13 mouse cellular contexts compared by ENCODE assay signal in genomic region chr17:57047406-57047805, GRCm38 (mm10). TPM values are rescaled to one million over a fixed set of nuclear protein-coding genes. Genes with fewer than 3 reads are reported as not detected.
DNase-seq lines count a peak whose midpoint lies in the region; ATAC-seq and TF ChIP-seq lines count a peak whose summit lies in the region.
"Had no signal": no experiment of that assay in that cellular context is flagged by ENCODE, and none has a peak within 500 bp of the region (broad histone marks: within the 10 kb centered on the region; RNA-seq: fewer than 3 reads in every experiment).

No protein-coding gene starts in this region.

- peaks cover 53% of the 10 kb centered on the region for H3K36me3 ChIP-seq in hindbrain, embryonic 12.5 days
- H3K36me3 ChIP-seq in hindbrain, embryonic 13.5 days = peaks cover 68% of the 10 kb centered on the region
- peaks cover 5% of the 10 kb centered on the region; the same call in 1 of the 2 replicates for H3K36me3 ChIP-seq in midbrain, embryonic 11.5 days (ENCODE audit: control insufficient read depth, insufficient read depth, low read length)
- H3K36me3 ChIP-seq in midbrain, embryonic 14.5 days (ENCODE audit: control insufficient read depth, insufficient read depth, low read length) = peaks cover 46% of the 10 kb centered on the region
- H3K36me3 ChIP-seq in MEL (ENCODE audit: control insufficient read depth in 1 of 2, insufficient read depth in 2 of 2, low read length in 2 of 2) = peaks cover 0 to 3% of the 10 kb centered on the region in 2 experiments; a peak in 1 of 4 replicates
- 0 out of 2 replicates have a peak, but pooled peaks cover 1% of the 10 kb centered on the region for H3K36me3 ChIP-seq in liver, embryonic 11.5 days (ENCODE audit: control insufficient read depth, insufficient read depth, low read length)

- no peak overlapping the region for H3K4me2 ChIP-seq in hindbrain, embryonic 12.5 days (replicated peaks)
- H3K4me2 ChIP-seq in hindbrain, embryonic 13.5 days = no peak overlapping the region
- no peak overlapping the region for H3K4me2 ChIP-seq in midbrain, embryonic 11.5 days
- no peak overlapping the region for H3K4me2 ChIP-seq in midbrain, embryonic 14.5 days (ENCODE audit: low read length)
- H3K4me2 ChIP-seq in liver, embryonic 11.5 days = no peak overlapping the region
- H3K4me2 ChIP-seq: embryonic facial prominence, embryonic 12.5 days had no signal

- no peak overlapping the region for H3K27ac ChIP-seq in hindbrain, embryonic 12.5 days
- no peak overlapping the region for H3K27ac ChIP-seq in hindbrain, embryonic 13.5 days
- no peak overlapping the region for H3K27ac ChIP-seq in midbrain, embryonic 11.5 days (ENCODE audit: low read depth, low read length)
- H3K27ac ChIP-seq in midbrain, embryonic 14.5 days (replicated peaks; ENCODE audit: low read depth, low read length) = no peak overlapping the region
- no peak overlapping the region for H3K27ac ChIP-seq in MEL (ENCODE audit: control insufficient read depth, low read depth, low read length)
- no peak overlapping the region for H3K27ac ChIP-seq in liver, embryonic 11.5 days (ENCODE audit: low read depth, low read length)
- H3K27ac ChIP-seq: embryonic facial prominence, embryonic 12.5 days had no signal

- peak; percentile 26; the same call in 1 of the 2 replicates for ATAC-seq in hindbrain, embryonic 12.5 days (ENCODE audit: low FRiP score)
- no peak for ATAC-seq in hindbrain, embryonic 13.5 days (ENCODE audit: low FRiP score)
- peak; percentile 43; the same call in 1 of the 2 replicates for ATAC-seq in midbrain, embryonic 11.5 days (ENCODE audit: low FRiP score)
- no peak for ATAC-seq in midbrain, embryonic 14.5 days (ENCODE audit: low FRiP score, low TSS enrichment)
- ATAC-seq in liver, embryonic 11.5 days (replicated peaks; ENCODE audit: low FRiP score) = peak; percentile 21; the same call in 1 of the 2 replicates
- ATAC-seq: lung, postnatal 0 days; Patski had no signal

- 32% methylated on average over 5 of the region's 5 CpGs for WGBS in hindbrain, embryonic 12.5 days
- 44% methylated on average over 5 of the region's 5 CpGs for WGBS in hindbrain, embryonic 13.5 days
- 38% methylated on average over 5 of the region's 5 CpGs for WGBS in midbrain, embryonic 11.5 days
- WGBS in midbrain, embryonic 14.5 days = 50% methylated on average over 5 of the region's 5 CpGs
- WGBS in liver, embryonic 11.5 days = 30% methylated on average over 5 of the region's 5 CpGs

- no peaks in the 10 kb centered on the region for H3K27me3 ChIP-seq in hindbrain, embryonic 12.5 days
- H3K27me3 ChIP-seq in hindbrain, embryonic 13.5 days = no peaks in the 10 kb centered on the region
- H3K27me3 ChIP-seq in midbrain, embryonic 11.5 days (ENCODE audit: control insufficient read depth, insufficient read depth, low read length) = no peaks in the 10 kb centered on the region
- H3K27me3 ChIP-seq in midbrain, embryonic 14.5 days (ENCODE audit: control insufficient read depth, insufficient read depth, low read length) = no peaks in the 10 kb centered on the region
- no peaks in the 10 kb centered on the region for H3K27me3 ChIP-seq in MEL (ENCODE audit: control insufficient read depth in 1 of 2, insufficient read depth in 2 of 2, low read length in 2 of 2)
- H3K27me3 ChIP-seq in liver, embryonic 11.5 days (replicated peaks; ENCODE audit: control insufficient read depth, insufficient read depth, low read length) = no peaks in the 10 kb centered on the region
- H3K27me3 ChIP-seq: embryonic facial prominence, embryonic 12.5 days; Patski had no signal

- H3K4me1 ChIP-seq in hindbrain, embryonic 12.5 days = no peaks in the 10 kb centered on the region
- H3K4me1 ChIP-seq in hindbrain, embryonic 13.5 days (replicated peaks) = no peaks in the 10 kb centered on the region
- no peaks in the 10 kb centered on the region for H3K4me1 ChIP-seq in midbrain, embryonic 11.5 days (ENCODE audit: control insufficient read depth, insufficient read depth, low read length)
- no peaks in the 10 kb centered on the region for H3K4me1 ChIP-seq in midbrain, embryonic 14.5 days (ENCODE audit: control insufficient read depth, insufficient read depth, low read length)
- H3K4me1 ChIP-seq in MEL (ENCODE audit: control insufficient read depth in 1 of 2, insufficient read depth in 2 of 2, low read length in 2 of 2) = no peaks in the 10 kb centered on the region
- H3K4me1 ChIP-seq in liver, embryonic 11.5 days (replicated peaks; ENCODE audit: control insufficient read depth, insufficient read depth, low read length) = no peaks in the 10 kb centered on the region
- H3K4me1 ChIP-seq: embryonic facial prominence, embryonic 12.5 days had no signal

- no peak for TF ChIP-seq CTCF in MEL (IDR thresholded peaks at IDR 0.05 in 2 of 3, conservative IDR thresholded peaks at IDR 0.05 in 1 of 3; ENCODE audit: control insufficient read depth in 1 of 3, insufficient read depth in 1 of 3, low read depth in 2 of 3, low read length in 3 of 3, poor library complexity in 1 of 3, severe bottlenecking in 1 of 3)

- no peak for TF ChIP-seq RAD21 in MEL (IDR thresholded peaks at IDR 0.05; ENCODE audit: low read depth, low read length)

- H3K9me3 ChIP-seq in hindbrain, embryonic 12.5 days (replicated peaks) = no peaks in the 10 kb centered on the region
- H3K9me3 ChIP-seq in hindbrain, embryonic 13.5 days = no peaks in the 10 kb centered on the region
- no peaks in the 10 kb centered on the region for H3K9me3 ChIP-seq in midbrain, embryonic 11.5 days (ENCODE audit: control insufficient read depth, low read length)
- H3K9me3 ChIP-seq in midbrain, embryonic 14.5 days (ENCODE audit: control insufficient read depth, low read length) = no peaks in the 10 kb centered on the region
- H3K9me3 ChIP-seq in MEL (replicated peaks; ENCODE audit: insufficient read depth, low read length) = no peaks in the 10 kb centered on the region
- no peaks in the 10 kb centered on the region for H3K9me3 ChIP-seq in liver, embryonic 11.5 days (ENCODE audit: control insufficient read depth, low read length)
- H3K9me3 ChIP-seq: embryonic facial prominence, embryonic 12.5 days had no signal

- TF ChIP-seq POLR2A in MEL (IDR thresholded peaks at IDR 0.05; ENCODE audit: control insufficient read depth in 1 of 2, insufficient read depth in 1 of 2, low read depth in 1 of 2, low read length in 2 of 2, poor library complexity in 1 of 2) = no peak

- no peaks in the 10 kb centered on the region for H3K79me2 ChIP-seq in MEL (ENCODE audit: control insufficient read depth, insufficient read depth, low read length, poor library complexity)

- no peak overlapping the region for H3K9ac ChIP-seq in hindbrain, embryonic 12.5 days
- no peak overlapping the region for H3K9ac ChIP-seq in hindbrain, embryonic 13.5 days
- H3K9ac ChIP-seq in midbrain, embryonic 11.5 days (ENCODE audit: low read length) = no peak overlapping the region
- no peak overlapping the region for H3K9ac ChIP-seq in midbrain, embryonic 14.5 days (replicated peaks; ENCODE audit: low read length)
- no peak overlapping the region for H3K9ac ChIP-seq in MEL (ENCODE audit: control insufficient read depth, low read depth, low read length, poor library complexity, severe bottlenecking)
- H3K9ac ChIP-seq in liver, embryonic 11.5 days (ENCODE audit: low read depth, low read length) = no peak overlapping the region
- H3K9ac ChIP-seq: embryonic facial prominence, embryonic 12.5 days had no signal

- TF ChIP-seq EP300 in MEL (IDR thresholded peaks at IDR 0.05; ENCODE audit: low read depth in 1 of 2, low read length in 2 of 2) = no peak

- DNase-seq in midbrain, embryonic 11.5 days (ENCODE audit: low spot score, missing footprints) = no peak
- DNase-seq in midbrain, embryonic 14.5 days = no peak
- DNase-seq in MEL (ENCODE audit: low read depth, low spot score) (peak; percentile 38), adipocyte (ENCODE audit: low spot score) (no peak)
- no peak for DNase-seq in liver, embryonic 11.5 days (ENCODE audit: low spot score)
- DNase-seq in B cell, adult 2 months = no peak

- no peak overlapping the region for H3K4me3 ChIP-seq in hindbrain, embryonic 12.5 days
- no peak overlapping the region for H3K4me3 ChIP-seq in hindbrain, embryonic 13.5 days
- H3K4me3 ChIP-seq in midbrain, embryonic 11.5 days (ENCODE audit: low read depth, low read length) = no peak overlapping the region
- no peak overlapping the region for H3K4me3 ChIP-seq in midbrain, embryonic 14.5 days (replicated peaks; ENCODE audit: low read depth, low read length)
- no peak overlapping the region for H3K4me3 ChIP-seq in MEL (ENCODE audit: control insufficient read depth in 1 of 2, insufficient read depth in 1 of 2, low read depth in 2 of 2, low read length in 2 of 2)
- H3K4me3 ChIP-seq in liver, embryonic 11.5 days (ENCODE audit: low read depth, low read length) = no peak overlapping the region
- H3K4me3 ChIP-seq: embryonic facial prominence, embryonic 12.5 days had no signal

RNA-seq across cellular contexts. Expression of gene Slc25a41, which starts 6.0 kb away (rescaled TPM):
- not detected in 2 replicates for polyA plus RNA-seq in hindbrain, embryonic 12.5 days (2016; fragmentation: Nextera tagmentation; extraction: Ambion mirVana)
- not detected in 2 replicates for polyA plus RNA-seq in hindbrain, embryonic 13.5 days (2015; fragmentation: Nextera tagmentation; extraction: Ambion mirVana)
- not detected in 2 replicates for polyA plus RNA-seq in midbrain, embryonic 11.5 days (2014; fragmentation: Nextera tagmentation; extraction: Ambion mirVana)
- not detected in 2 replicates for polyA plus RNA-seq in midbrain, embryonic 14.5 days (2014; fragmentation: Nextera tagmentation; extraction: Ambion mirVana)
- 0.08 and 0.13 TPM in 2 replicates for total RNA-seq in MEL (2012; rRNA removed)
- under 1 TPM in 1 of 2 experiments, not detected in 1; 0.15 TPM for polyA plus RNA-seq in MEL (2012; ENCODE audit: insufficient read depth in 1 of 2, insufficient read length in 2 of 2, low read depth in 1 of 2, low replicate concordance in 2 of 2, missing spikeins in 1 of 2)
- not detected in 2 replicates for polyA plus RNA-seq in liver, embryonic 11.5 days (2014; fragmentation: Nextera tagmentation; extraction: Ambion mirVana)
- total RNA-seq: gastrocnemius, adult 18-20 months; heart, postnatal 25 days had no signal
- polyA plus RNA-seq: lung, postnatal 0 days; Patski had no signal

RNA-seq across cellular contexts. Expression of gene Crb3, which starts 11.5 kb away (rescaled TPM):
- polyA plus RNA-seq in hindbrain, embryonic 12.5 days (2016; fragmentation: Nextera tagmentation; extraction: Ambion mirVana) = 2.7 and 3.8 TPM in 2 replicates
- polyA plus RNA-seq in hindbrain, embryonic 13.5 days (2015; fragmentation: Nextera tagmentation; extraction: Ambion mirVana) = 2.9 TPM in 2 replicates
- 0.80 and 1.2 TPM in 2 replicates for polyA plus RNA-seq in midbrain, embryonic 11.5 days (2014; fragmentation: Nextera tagmentation; extraction: Ambion mirVana)
- polyA plus RNA-seq in midbrain, embryonic 14.5 days (2014; fragmentation: Nextera tagmentation; extraction: Ambion mirVana) = 1.2 and 1.7 TPM in 2 replicates
- not detected in 2 replicates for total RNA-seq in MEL (2012; rRNA removed)
- under 1 TPM in 1 of 2 experiments, not detected in 1; 0.19 TPM for polyA plus RNA-seq in MEL (2012; ENCODE audit: insufficient read depth in 1 of 2, insufficient read length in 2 of 2, low read depth in 1 of 2, low replicate concordance in 2 of 2, missing spikeins in 1 of 2)
- polyA plus RNA-seq in liver, embryonic 11.5 days (2014; fragmentation: Nextera tagmentation; extraction: Ambion mirVana) = 3.2 and 3.4 TPM in 2 replicates

RNA-seq across cellular contexts. Expression of gene Slc25a23, which starts 12.3 kb away (rescaled TPM):
- 18.7 and 22.5 TPM in 2 replicates for polyA plus RNA-seq in hindbrain, embryonic 12.5 days (2016; fragmentation: Nextera tagmentation; extraction: Ambion mirVana)
- polyA plus RNA-seq in hindbrain, embryonic 13.5 days (2015; fragmentation: Nextera tagmentation; extraction: Ambion mirVana) = 26.5 and 27.6 TPM in 2 replicates
- 14.2 and 16.5 TPM in 2 replicates for polyA plus RNA-seq in midbrain, embryonic 11.5 days (2014; fragmentation: Nextera tagmentation; extraction: Ambion mirVana)
- polyA plus RNA-seq in midbrain, embryonic 14.5 days (2014; fragmentation: Nextera tagmentation; extraction: Ambion mirVana) = 31.6 and 32.9 TPM in 2 replicates
- 4.9 and 5.9 TPM in 2 replicates for total RNA-seq in MEL (2012; rRNA removed)
- polyA plus RNA-seq in MEL (2012; ENCODE audit: insufficient read depth in 1 of 2, insufficient read length in 2 of 2, low read depth in 1 of 2, low replicate concordance in 2 of 2, missing spikeins in 1 of 2) = 10 to 100 TPM in 1 of 2 experiments, not detected in 1; 60.8 TPM
- 5.2 and 6.3 TPM in 2 replicates for polyA plus RNA-seq in liver, embryonic 11.5 days (2014; fragmentation: Nextera tagmentation; extraction: Ambion mirVana)

RNA-seq across cellular contexts. Expression of gene Khsrp, which starts 16.1 kb away (rescaled TPM):
- 63.4 and 66.5 TPM in 2 replicates for polyA plus RNA-seq in hindbrain, embryonic 12.5 days (2016; fragmentation: Nextera tagmentation; extraction: Ambion mirVana)
- polyA plus RNA-seq in hindbrain, embryonic 13.5 days (2015; fragmentation: Nextera tagmentation; extraction: Ambion mirVana) = 31.6 and 33.3 TPM in 2 replicates
- 42.3 and 44.9 TPM in 2 replicates for polyA plus RNA-seq in midbrain, embryonic 11.5 days (2014; fragmentation: Nextera tagmentation; extraction: Ambion mirVana)
- polyA plus RNA-seq in midbrain, embryonic 14.5 days (2014; fragmentation: Nextera tagmentation; extraction: Ambion mirVana) = 37.5 and 41.7 TPM in 2 replicates
- 89.3 and 104 TPM in 2 replicates for total RNA-seq in MEL (2012; rRNA removed)
- 100 to 1,000 TPM; 125 to 157 TPM for polyA plus RNA-seq in MEL (2012; ENCODE audit: insufficient read depth in 1 of 2, insufficient read length in 2 of 2, low read depth in 1 of 2, low replicate concordance in 2 of 2, missing spikeins in 1 of 2)
- 46.7 and 51.1 TPM in 2 replicates for polyA plus RNA-seq in liver, embryonic 11.5 days (2014; fragmentation: Nextera tagmentation; extraction: Ambion mirVana)

RNA-seq across cellular contexts. Expression of gene Dennd1c, which starts 30.9 kb away (rescaled TPM):
- 3.2 and 3.7 TPM in 2 replicates for polyA plus RNA-seq in hindbrain, embryonic 12.5 days (2016; fragmentation: Nextera tagmentation; extraction: Ambion mirVana)
- 4.0 and 4.3 TPM in 2 replicates for polyA plus RNA-seq in hindbrain, embryonic 13.5 days (2015; fragmentation: Nextera tagmentation; extraction: Ambion mirVana)
- polyA plus RNA-seq in midbrain, embryonic 11.5 days (2014; fragmentation: Nextera tagmentation; extraction: Ambion mirVana) = 2.2 and 2.7 TPM in 2 replicates
- polyA plus RNA-seq in midbrain, embryonic 14.5 days (2014; fragmentation: Nextera tagmentation; extraction: Ambion mirVana) = 3.3 and 3.4 TPM in 2 replicates
- total RNA-seq in MEL (2012; rRNA removed) = 3.2 and 3.8 TPM in 2 replicates
- polyA plus RNA-seq in MEL (2012; ENCODE audit: insufficient read depth in 1 of 2, insufficient read length in 2 of 2, low read depth in 1 of 2, low replicate concordance in 2 of 2, missing spikeins in 1 of 2) = 10 to 100 TPM in 1 of 2 experiments, not detected in 1; 20.7 TPM
- polyA plus RNA-seq in liver, embryonic 11.5 days (2014; fragmentation: Nextera tagmentation; extraction: Ambion mirVana) = 2.1 and 2.2 TPM in 2 replicates

Comparison
In these comparisons a context has a peak if more than half of its experiments do, and no peak if none do; other contexts are left out.
1. ATAC-seq: peak in hindbrain, embryonic 12.5 days (single experiment), midbrain, embryonic 11.5 days (single experiment) and liver, embryonic 11.5 days (single experiment); none in hindbrain, embryonic 13.5 days (single experiment) and midbrain, embryonic 14.5 days (single experiment).